Mouse (Mus musculus) thymus, postnatal 4 days (tissue): ENCODE results near the gene Hps1.

Experiments used
- DNase-seq: peaks from one replicate; pipeline ENCODE4 v3.0.0; 2021

Gene Hps1

GRCm38 (mm10) chr19:42713770-42714169 lies 66.0 kb downstream of the Hps1 start:
- DNase-seq: no peak
